Mouse (Mus musculus) embryonic facial prominence, embryonic 10.5 days (tissue): ENCODE measurements around the gene Gclc. TPM values are rescaled to one million over a fixed set of nuclear protein-coding genes. Genes with fewer than 3 reads are reported as not detected.

Source experiments
- DNase-seq: peaks from one replicate; pipeline ENCODE4 v3.0.0-alpha.2; 2017; ENCODE audit warnings: low spot score
- H3K27ac ChIP-seq: fragments of 300-500 bp; sonication (generic); replicated peaks from 2 replicates; pipeline ENCODE4 v1.5.1; 2016; ENCODE audit warnings: mild to moderate bottlenecking
- H3K27me3 ChIP-seq: fragments of 300-500 bp; sonication (generic); replicated peaks from 2 replicates; pipeline ENCODE4 v1.6.1; 2016; ENCODE audit warnings: low read depth, mild to moderate bottlenecking; ENCODE audit not compliant: poor library complexity, severe bottlenecking
- H3K36me3 ChIP-seq: fragments of 300-500 bp; sonication (generic); replicated peaks from 2 replicates; pipeline ENCODE4 v1.6.1; 2016; ENCODE audit warnings: mild to moderate bottlenecking, moderate library complexity
- H3K4me1 ChIP-seq: fragments of 300-500 bp; sonication (generic); 2 replicates; pipeline ENCODE4 v1.6.1; 2016
- H3K4me3 ChIP-seq: fragments of 300-500 bp; sonication (generic); 2 replicates; pipeline ENCODE4 v1.5.1; 2016; ENCODE audit warnings: mild to moderate bottlenecking, moderate library complexity
- H3K9me3 ChIP-seq: fragments of 300-500 bp; sonication (generic); 2 replicates; pipeline ENCODE4 v1.6.1; 2016; ENCODE audit warnings: mild to moderate bottlenecking
- WGBS: fragments of 180-500 bp; shearing (Covaris S2); methylation state at CpG from one replicate; pipeline ENCODE4 v1.1.7; 2016; 5-methylcytosine and 5-hydroxymethylcytosine counted together
- polyA plus RNA-seq: library from polyadenylated mRNA; unstranded; fragments of >200 nt; fragmentation: Nextera tagmentation; extraction: Ambion mirVana; gene quantifications from 2 replicates; pipeline ENCODE4 v1.2.1, GENCODE M21; 2016

Gene Gclc
- polyA plus RNA-seq, 1 experiment from 2014 or later: 14.5 TPM

- Histone ChIP-seq H3K9me3 (no peaks in the 10 kb centered on the region), H3K4me1 (no peaks in the 10 kb centered on the region), H3K27me3 (no peaks in the 10 kb centered on the region), H3K36me3 (no peaks in the 10 kb centered on the region), H3K4me3 (peak overlapping the region; percentile 44), H3K27ac (peak overlapping the region; percentile 74)
- WGBS: 32% methylated on average over 12 of the region's 12 CpGs
- DNase-seq: peak; percentile 87
Measured at GRCm38 (mm10) chr9:77806842-77807668, 52.7 kb downstream of the Gclc start.

GRCm38 (mm10) chr9:77808481-77808880 lies 54.1 kb downstream of the Gclc start:
- H3K4me3 ChIP-seq: no peak overlapping the region
- 94% methylated on average over 6 of the region's 6 CpGs for WGBS
- DNase-seq: no peak
- no peak overlapping the region for H3K27ac ChIP-seq
- no peaks in the 10 kb centered on the region for H3K36me3 ChIP-seq
- 0 out of 2 replicates have a peak, but pooled peaks cover 2% of the 10 kb centered on the region for H3K4me1 ChIP-seq
- H3K9me3 ChIP-seq: no peaks in the 10 kb centered on the region
- H3K27me3 ChIP-seq: no peaks in the 10 kb centered on the region

DNA sequence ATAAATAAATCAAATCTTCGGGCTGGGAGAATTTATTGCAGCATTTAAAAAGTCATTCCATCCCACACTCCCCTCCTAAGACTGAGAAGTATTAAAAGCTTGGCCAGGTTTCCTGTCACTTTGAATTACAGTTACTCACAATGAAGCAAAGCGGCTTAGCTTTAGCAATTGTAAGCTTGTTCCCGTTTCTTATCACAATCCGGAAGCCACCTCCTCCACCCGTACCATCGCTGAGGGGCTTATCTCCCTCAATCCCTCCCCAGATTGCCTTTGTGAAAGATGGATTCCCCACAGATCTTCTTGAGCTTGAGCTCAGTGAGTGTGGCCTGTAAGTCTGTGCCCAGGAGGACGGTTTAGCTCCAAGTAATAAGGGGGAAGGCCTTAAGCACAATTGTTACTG lies 64.5 kb downstream of the Gclc start:
- no peak for DNase-seq
- WGBS: 80% methylated on average over 7 of the region's 7 CpGs
- Histone ChIP-seq H3K4me3 (no peak overlapping the region), H3K36me3 (no peaks in the 10 kb centered on the region), H3K4me1 (peaks cover 5% of the 10 kb centered on the region; the same call in 1 of the 2 replicates), H3K27me3 (no peaks in the 10 kb centered on the region), H3K27ac (no peak overlapping the region), H3K9me3 (peaks cover 3% of the 10 kb centered on the region; the same call in 1 of the 2 replicates)

- Histone ChIP-seq H3K4me3 (no peak overlapping the region), H3K27me3 (no peaks in the 10 kb centered on the region), H3K36me3 (no peaks in the 10 kb centered on the region), H3K27ac (no peak overlapping the region), H3K4me1 (peaks cover 5% of the 10 kb centered on the region; the same call in 1 of the 2 replicates), H3K9me3 (peaks cover 3% of the 10 kb centered on the region; the same call in 1 of the 2 replicates)
- DNase-seq: no peak
- WGBS: 74% methylated on average over 2 of the region's 2 CpGs
Measured at GRCm38 (mm10) chr9:77819318-77819717, 65.0 kb downstream of the Gclc start.

- Histone ChIP-seq H3K36me3 (no peaks in the 10 kb centered on the region), H3K27me3 (no peaks in the 10 kb centered on the region), H3K27ac (no peak overlapping the region), H3K4me3 (no peak overlapping the region), H3K4me1 (peaks cover 14% of the 10 kb centered on the region), H3K9me3 (peaks cover 3% of the 10 kb centered on the region; the same call in 1 of the 2 replicates)
- WGBS: 62% methylated on average over 4 of the region's 4 CpGs
- DNase-seq: no peak
Measured at GRCm38 (mm10) chr9:77820836-77821235, 66.5 kb downstream of the Gclc start.

DNA sequence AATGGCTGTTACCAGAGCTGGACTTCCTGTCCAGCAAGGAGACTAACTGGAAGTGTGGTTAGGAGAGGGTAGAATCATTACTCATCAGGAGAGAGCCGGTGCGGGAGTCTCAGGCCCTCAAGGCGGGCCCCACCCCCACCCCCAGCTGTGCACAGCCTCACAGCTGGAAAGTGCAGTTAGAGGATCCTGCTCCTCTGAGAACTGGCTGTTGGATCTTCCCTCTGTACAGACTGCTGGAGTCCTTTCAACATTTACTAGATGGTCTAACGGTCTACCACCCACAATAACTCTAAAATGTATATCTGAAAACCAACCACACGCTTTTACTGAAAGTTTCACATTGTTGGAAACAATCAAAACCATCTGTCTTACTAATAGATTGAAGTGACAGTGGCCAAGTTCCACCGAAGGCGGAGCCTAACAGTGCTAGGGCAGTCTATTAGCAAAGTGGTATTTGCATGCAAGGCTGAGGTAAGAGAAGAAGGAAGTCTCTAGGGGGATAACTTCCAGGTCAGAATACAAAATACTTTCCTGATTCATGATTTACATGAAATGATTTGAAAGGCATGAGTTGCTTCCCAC lies 71.1 kb downstream of the Gclc start:
- no peak overlapping the region for H3K4me3 ChIP-seq
- WGBS: 14% methylated on average over 7 of the region's 7 CpGs
- no peaks in the 10 kb centered on the region for H3K36me3 ChIP-seq
- peak overlapping the region; percentile 40; the same call in 1 of the 2 replicates for H3K27ac ChIP-seq
- peak; percentile 71 for DNase-seq
- H3K9me3 ChIP-seq: no peaks in the 10 kb centered on the region
- peaks cover 20% of the 10 kb centered on the region for H3K4me1 ChIP-seq
- no peaks in the 10 kb centered on the region for H3K27me3 ChIP-seq

GRCm38 (mm10) chr9:77826237-77826636 lies 71.9 kb downstream of the Gclc start:
- DNase-seq: no peak
- Histone ChIP-seq H3K27ac (no peak overlapping the region), H3K4me3 (no peak overlapping the region), H3K9me3 (no peaks in the 10 kb centered on the region), H3K36me3 (no peaks in the 10 kb centered on the region), H3K27me3 (no peaks in the 10 kb centered on the region), H3K4me1 (peaks cover 20% of the 10 kb centered on the region)
- 35% methylated on average over 4 of the region's 4 CpGs for WGBS

DNA sequence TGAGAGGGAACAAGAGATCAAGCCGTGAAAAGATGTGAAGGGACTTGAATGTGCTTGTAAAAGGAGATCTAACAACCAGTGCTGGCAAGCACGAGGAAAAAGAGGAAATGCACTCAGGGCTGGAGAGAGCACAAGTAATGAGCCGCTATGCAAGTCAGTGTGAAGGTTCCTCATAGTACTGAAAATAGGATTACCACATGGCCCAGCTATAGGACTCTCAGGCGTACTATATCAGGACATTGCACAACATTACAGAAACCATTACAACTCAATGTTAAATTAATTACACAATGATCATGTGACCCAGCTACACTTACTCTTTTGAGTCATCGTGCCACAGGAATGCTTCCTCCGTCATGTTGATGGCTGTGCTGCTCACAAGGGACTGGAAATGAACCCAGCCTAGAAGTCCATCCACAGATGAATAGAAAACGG lies 74.2 kb downstream of the Gclc start:
- H3K9me3 ChIP-seq: no peaks in the 10 kb centered on the region
- 73% methylated on average over 7 of the region's 7 CpGs for WGBS

DNA sequence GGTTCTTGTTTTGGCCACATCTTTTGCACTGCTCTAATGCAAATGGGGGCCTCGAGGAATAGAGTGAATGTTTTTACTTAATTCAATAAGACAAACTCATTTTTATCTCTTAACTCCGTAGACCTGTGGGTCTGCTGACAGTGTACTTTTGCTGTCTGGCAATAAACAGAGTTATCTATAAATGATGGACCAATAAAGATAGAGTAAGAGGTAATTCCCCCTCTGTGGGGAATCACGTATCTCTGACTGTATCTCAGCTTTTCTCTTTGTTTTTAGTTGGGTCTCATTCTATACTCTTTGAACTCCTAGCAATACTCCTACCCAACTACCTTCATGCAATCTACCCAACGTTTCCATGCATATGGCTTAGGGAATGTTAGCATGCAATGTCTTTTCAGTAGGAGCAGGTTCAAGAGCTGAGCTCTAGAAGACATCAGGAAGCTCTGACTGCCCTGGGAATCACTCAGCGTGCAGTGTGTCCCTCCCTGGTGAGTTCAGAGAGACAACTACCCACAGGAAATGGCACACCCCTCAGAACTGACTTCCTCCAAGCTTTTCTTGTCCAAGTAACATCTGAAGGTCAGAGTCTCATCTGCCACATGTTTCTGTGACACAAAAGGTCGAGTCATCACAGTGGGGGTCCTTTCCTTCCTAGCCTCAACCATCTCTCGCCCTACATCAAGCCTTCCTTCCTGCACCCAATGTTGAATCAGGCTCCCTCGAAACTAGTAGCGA lies 80.1 kb downstream of the Gclc start:
- 76% methylated on average over 9 of the region's 9 CpGs for WGBS
- Histone ChIP-seq H3K27me3 (no peaks in the 10 kb centered on the region), H3K27ac (no peak overlapping the region), H3K36me3 (no peaks in the 10 kb centered on the region), H3K9me3 (no peaks in the 10 kb centered on the region), H3K4me1 (no peaks in the 10 kb centered on the region), H3K4me3 (no peak overlapping the region)
- DNase-seq: no peak

More for the DNA sequence above, 74.2 kb downstream of the Gclc start:
- no peak for DNase-seq
- no peaks in the 10 kb centered on the region for H3K36me3 ChIP-seq
- no peaks in the 10 kb centered on the region for H3K27me3 ChIP-seq
- H3K4me1 ChIP-seq: peaks cover 20% of the 10 kb centered on the region
- no peak overlapping the region for H3K27ac ChIP-seq
- no peak overlapping the region for H3K4me3 ChIP-seq

DNA sequence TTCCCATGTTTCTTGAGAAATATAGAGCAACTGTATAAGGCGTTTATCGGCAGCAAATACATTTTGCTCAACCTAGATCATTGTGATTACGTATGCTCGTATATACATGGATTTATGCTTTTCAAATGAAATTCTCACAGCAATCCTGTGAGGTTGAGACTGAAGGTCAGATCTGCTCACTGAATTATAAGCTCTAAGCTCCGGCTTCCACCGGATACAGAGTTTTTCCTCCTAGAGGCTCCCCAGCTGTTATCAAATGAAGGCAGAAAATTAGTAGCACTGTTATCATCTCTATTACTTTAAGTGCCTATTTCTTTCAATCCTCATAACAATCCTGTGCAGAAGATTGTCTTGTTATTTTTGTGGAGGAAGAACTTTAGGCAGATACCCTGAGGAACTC lies 80.8 kb downstream of the Gclc start:
- Histone ChIP-seq H3K36me3 (no peaks in the 10 kb centered on the region), H3K27me3 (no peaks in the 10 kb centered on the region), H3K4me3 (no peak overlapping the region), H3K27ac (no peak overlapping the region), H3K4me1 (no peaks in the 10 kb centered on the region), H3K9me3 (no peaks in the 10 kb centered on the region)
- 95% methylated on average over 6 of the region's 6 CpGs for WGBS
- no peak for DNase-seq

- Histone ChIP-seq H3K4me3 (no peak overlapping the region), H3K27me3 (no peaks in the 10 kb centered on the region), H3K9me3 (no peaks in the 10 kb centered on the region), H3K27ac (no peak overlapping the region), H3K4me1 (no peaks in the 10 kb centered on the region), H3K36me3 (no peaks in the 10 kb centered on the region)
- no peak for DNase-seq
- 85% methylated on average over 1 of the region's 1 CpGs for WGBS
Measured at GRCm38 (mm10) chr9:77835756-77836155, 81.4 kb downstream of the Gclc start.

DNA sequence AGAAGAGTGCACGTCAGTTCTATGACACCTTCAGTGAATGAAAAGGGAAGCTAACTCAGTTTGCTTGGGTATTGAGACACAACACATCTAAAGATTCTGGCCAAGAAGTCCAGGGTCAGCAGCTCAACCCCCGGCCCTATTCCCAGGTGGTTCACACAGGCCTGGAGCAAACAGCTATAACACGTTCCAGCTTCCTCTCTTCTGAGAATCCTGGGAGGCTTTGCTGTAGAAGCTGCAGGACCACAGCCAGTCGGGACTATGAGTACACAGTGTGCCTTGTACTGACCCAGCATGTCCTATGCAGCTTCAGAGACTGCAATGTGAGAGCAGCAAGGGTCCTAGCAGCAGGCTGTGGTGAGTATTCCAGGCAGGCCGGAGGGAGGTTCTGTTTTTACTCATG lies 84.3 kb downstream of the Gclc start:
- DNase-seq: no peak
- Histone ChIP-seq H3K9me3 (no peaks in the 10 kb centered on the region), H3K4me1 (no peaks in the 10 kb centered on the region), H3K27me3 (no peaks in the 10 kb centered on the region), H3K27ac (no peak overlapping the region; the same call in 1 of the 2 replicates), H3K4me3 (no peak overlapping the region), H3K36me3 (no peaks in the 10 kb centered on the region)
- WGBS: 64% methylated on average over 5 of the region's 5 CpGs
